18 mouse cellular contexts compared by ENCODE assay signal in the genomic region with DNA sequence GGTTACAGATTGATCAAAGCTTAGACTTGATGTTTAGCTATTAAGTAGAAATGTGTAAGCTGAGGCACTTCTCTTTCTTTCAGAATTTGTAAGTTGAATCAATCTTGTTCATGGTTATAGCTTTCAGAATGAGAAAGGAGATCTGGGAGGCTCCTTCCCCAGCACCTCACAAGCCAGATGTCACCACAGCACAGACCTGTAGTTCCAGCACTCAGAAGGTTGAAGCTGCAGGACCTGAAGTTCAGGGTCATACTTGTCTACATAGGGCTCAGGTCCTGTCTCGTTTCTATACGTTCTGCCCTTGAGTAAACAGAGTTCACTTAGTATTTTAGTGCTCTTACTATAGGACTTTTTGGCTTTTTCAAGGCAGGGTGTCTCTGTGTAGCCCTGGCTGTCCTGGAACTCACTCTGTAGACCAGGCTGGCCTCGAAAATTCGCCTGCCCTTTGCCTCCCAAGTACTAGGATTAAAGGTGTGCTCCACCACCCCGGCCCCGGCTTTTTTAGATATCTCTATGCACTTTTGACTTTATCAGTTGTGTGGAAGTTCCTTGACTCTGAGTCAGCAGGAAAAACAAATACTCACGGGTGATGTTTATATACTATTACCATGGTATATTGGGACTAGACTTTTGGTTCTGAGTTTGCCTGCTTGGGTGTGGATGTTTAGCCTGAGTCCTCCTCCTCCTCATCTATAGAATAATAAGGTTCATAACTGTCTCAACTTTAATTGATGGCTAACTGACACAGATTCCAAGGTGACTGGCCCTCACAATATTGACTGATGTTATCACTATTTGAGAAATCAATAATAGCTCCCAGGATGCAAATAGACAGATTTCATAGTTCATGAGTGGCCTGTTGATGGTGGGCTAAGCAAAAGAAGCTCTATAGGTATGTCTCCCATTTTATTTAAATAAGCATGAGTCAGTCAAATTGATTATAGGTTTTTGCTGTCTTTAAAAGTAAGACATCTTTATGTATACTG. TPM values are rescaled to one million over a fixed set of nuclear protein-coding genes. Genes with fewer than 3 reads are reported as not detected.
DNase-seq lines count a peak whose midpoint lies in the region; ATAC-seq and TF ChIP-seq lines count a peak whose summit lies in the region.
"Had no signal": no experiment of that assay in that cellular context is flagged by ENCODE, and none has a peak within 500 bp of the region (broad histone marks: within the 10 kb centered on the region; RNA-seq: fewer than 3 reads in every experiment).

No protein-coding gene starts in this region.

- no peaks in the 10 kb centered on the region; the same call in 1 of the 2 replicates for H3K36me3 ChIP-seq in lung, postnatal 0 days (ENCODE audit: insufficient read depth, low read length)
- H3K36me3 ChIP-seq in liver, embryonic 12.5 days, result peaks cover 13% of the 10 kb centered on the region; the same call in 1 of the 2 replicates
- H3K36me3 ChIP-seq in stomach, embryonic 14.5 days (ENCODE audit: control insufficient read depth, insufficient read depth, low read length), result peaks cover 7% of the 10 kb centered on the region; the same call in 1 of the 2 replicates
- peaks cover 3% of the 10 kb centered on the region; the same call in 1 of the 2 replicates for H3K36me3 ChIP-seq in hindbrain, postnatal 0 days (ENCODE audit: insufficient read depth, low read length)

- no peak for TF ChIP-seq EP300 in lung, postnatal 0 days (IDR thresholded peaks at IDR 0.05)

- WGBS in lung, postnatal 0 days, result 40% methylated on average over 7 of the region's 7 CpGs
- WGBS in liver, embryonic 12.5 days (ENCODE audit: insufficient replicate concordance), result 32% methylated on average over 7 of the region's 7 CpGs
- WGBS in stomach, embryonic 14.5 days, result 54% methylated on average over 7 of the region's 7 CpGs
- 94% methylated on average over 7 of the region's 7 CpGs for WGBS in hindbrain, postnatal 0 days

- no peak overlapping the region for H3K4me2 ChIP-seq in lung, postnatal 0 days (replicated peaks; ENCODE audit: low read depth, low read length)
- peak overlapping the region; percentile 52 for H3K4me2 ChIP-seq in liver, embryonic 12.5 days
- H3K4me2 ChIP-seq in stomach, embryonic 14.5 days (replicated peaks; ENCODE audit: low read depth, low read length), result no peak overlapping the region
- H3K4me2 ChIP-seq in hindbrain, postnatal 0 days (ENCODE audit: low read depth, low read length), result no peak overlapping the region
- H3K4me2 ChIP-seq: neural tube, embryonic 13.5 days had no signal

- peaks cover 3% of the 10 kb centered on the region; the same call in 1 of the 2 replicates for H3K4me1 ChIP-seq in lung, postnatal 0 days (ENCODE audit: insufficient read depth, low read depth, low read length)
- H3K4me1 ChIP-seq in liver, embryonic 12.5 days, result peaks cover 52% of the 10 kb centered on the region
- 0 out of 2 replicates have a peak, but pooled peaks cover 2% of the 10 kb centered on the region for H3K4me1 ChIP-seq in stomach, embryonic 14.5 days (ENCODE audit: control insufficient read depth, insufficient read depth, low read length)
- H3K4me1 ChIP-seq in hindbrain, postnatal 0 days (ENCODE audit: insufficient read depth, low read length), result no peaks in the 10 kb centered on the region
- H3K4me1 ChIP-seq: midbrain, embryonic 10.5 days; neural tube, embryonic 13.5 days had no signal

- no peak for TF ChIP-seq CTCF in lung, postnatal 0 days (IDR thresholded peaks at IDR 0.05)
- no peak for TF ChIP-seq CTCF in hindbrain, postnatal 0 days (IDR thresholded peaks at IDR 0.05; ENCODE audit: low read depth)

- no peak overlapping the region for H3K4me3 ChIP-seq in lung, postnatal 0 days (ENCODE audit: low read depth, low read length)
- H3K4me3 ChIP-seq in liver, embryonic 12.5 days, result peak overlapping the region; percentile 22
- no peak overlapping the region for H3K4me3 ChIP-seq in stomach, embryonic 14.5 days (ENCODE audit: low read depth, low read length)
- H3K4me3 ChIP-seq in hindbrain, postnatal 0 days (ENCODE audit: low read length), result no peak overlapping the region
- H3K4me3 ChIP-seq: midbrain, embryonic 10.5 days; neural tube, embryonic 13.5 days had no signal

- H3K9me3 ChIP-seq in lung, postnatal 0 days (ENCODE audit: low read length), result no peaks in the 10 kb centered on the region
- no peaks in the 10 kb centered on the region for H3K9me3 ChIP-seq in liver, embryonic 12.5 days (replicated peaks)
- H3K9me3 ChIP-seq in stomach, embryonic 14.5 days (ENCODE audit: control insufficient read depth, low read depth, low read length), result no peaks in the 10 kb centered on the region
- no peaks in the 10 kb centered on the region for H3K9me3 ChIP-seq in hindbrain, postnatal 0 days (ENCODE audit: low read length)
- H3K9me3 ChIP-seq: midbrain, embryonic 10.5 days; neural tube, embryonic 13.5 days had no signal

- no peak for ATAC-seq in lung, postnatal 0 days
- peak; percentile 71 for ATAC-seq in erythroid progenitor cell, adult 5-6 weeks (replicated peaks; ENCODE audit: low FRiP score, poor library complexity, severe bottlenecking)
- ATAC-seq in liver, embryonic 12.5 days, result peak; percentile 67
- peak; percentile 33; the same call in 1 of the 2 replicates for ATAC-seq in stomach, embryonic 14.5 days (ENCODE audit: insufficient number of reproducible peaks, insufficient read depth, low FRiP score, low read depth)
- ATAC-seq in hindbrain, postnatal 0 days, result no peak
- ATAC-seq: forebrain, embryonic 14.5 days; hindbrain, embryonic 16.5 days had no signal

- H3K27ac ChIP-seq in lung, postnatal 0 days (ENCODE audit: low read length), result peak overlapping the region; percentile 14; the same call in 1 of the 2 replicates
- H3K27ac ChIP-seq in liver, embryonic 12.5 days, result peak overlapping the region; percentile 94
- no peak overlapping the region for H3K27ac ChIP-seq in stomach, embryonic 14.5 days (ENCODE audit: low read length)
- no peak overlapping the region for H3K27ac ChIP-seq in hindbrain, postnatal 0 days
- H3K27ac ChIP-seq: midbrain, embryonic 10.5 days; neural tube, embryonic 13.5 days had no signal

- H3K27me3 ChIP-seq in lung, postnatal 0 days (replicated peaks; ENCODE audit: insufficient read depth, low read length), result no peaks in the 10 kb centered on the region
- no peaks in the 10 kb centered on the region for H3K27me3 ChIP-seq in liver, embryonic 12.5 days (replicated peaks)
- no peaks in the 10 kb centered on the region for H3K27me3 ChIP-seq in stomach, embryonic 14.5 days (ENCODE audit: control insufficient read depth, insufficient read depth, low read length)
- no peaks in the 10 kb centered on the region for H3K27me3 ChIP-seq in hindbrain, postnatal 0 days (ENCODE audit: insufficient read depth, low read length)
- H3K27me3 ChIP-seq: CH12.LX; neural tube, embryonic 13.5 days had no signal

- peak; percentile 12 for DNase-seq in lung, postnatal 0 days (ENCODE audit: low spot score)
- DNase-seq in lung, postnatal 4 days, result no peak
- no peak for DNase-seq in kidney, postnatal 14 days
- DNase-seq in hindbrain, postnatal 0 days (ENCODE audit: low spot score), result no peak
- DNase-seq in layer of hippocampus, postnatal 10 days (ENCODE audit: low spot score in 2 of 2), result no peak
- DNase-seq: adrenal gland, postnatal 10 days; cerebellum, adult 9-11 months; heart, postnatal 4 days; right cerebral cortex, postnatal 14 days; thymus, postnatal 36 days had no signal

- H3K9ac ChIP-seq in lung, postnatal 0 days (replicated peaks; ENCODE audit: low read depth), result no peak overlapping the region
- H3K9ac ChIP-seq in liver, embryonic 12.5 days, result peak overlapping the region; percentile 58
- no peak overlapping the region for H3K9ac ChIP-seq in stomach, embryonic 14.5 days (replicated peaks; ENCODE audit: low read depth, low read length)
- H3K9ac ChIP-seq in hindbrain, postnatal 0 days (replicated peaks; ENCODE audit: low read length), result no peak overlapping the region
- H3K9ac ChIP-seq: neural tube, embryonic 13.5 days had no signal

RNA-seq across cellular contexts. Expression of a gene that starts 19.7 kb away (rescaled TPM):
- 13.6 and 14.9 TPM in 2 replicates for polyA plus RNA-seq in lung, postnatal 0 days (2015; fragmentation: Nextera tagmentation; extraction: Ambion mirVana)
- 13.0 and 20.5 TPM in 2 replicates for total RNA-seq in erythroid progenitor cell, adult 5-6 weeks (2015; ENCODE audit: low replicate concordance)
- 13.9 and 16.8 TPM in 2 replicates for total RNA-seq in erythroid progenitor cell, adult 5-6 weeks (2017; ENCODE audit: low replicate concordance)
- 17.5 and 18.5 TPM in 2 replicates for polyA plus RNA-seq in liver, embryonic 12.5 days (2016; fragmentation: Nextera tagmentation; extraction: Ambion mirVana)
- polyA plus RNA-seq in stomach, embryonic 14.5 days (2014; fragmentation: Nextera tagmentation; extraction: Ambion mirVana), result 14.7 and 15.7 TPM in 2 replicates
- total RNA-seq in hindbrain, postnatal 0 days (2014; rRNA removed), result 12.5 and 17.1 TPM in 2 replicates
- polyA plus RNA-seq in hindbrain, postnatal 0 days (2015; fragmentation: Nextera tagmentation; extraction: Ambion mirVana), result 8.0 and 9.1 TPM in 2 replicates
- 10 to 100 TPM; 15.6 to 17.4 TPM for total RNA-seq in layer of hippocampus, postnatal 10 days (2021)

Comparison
In these comparisons a context has a peak if more than half of its experiments do, and no peak if none do; other contexts are left out.
1. ATAC-seq: peak in erythroid progenitor cell, adult 5-6 weeks (single experiment), liver, embryonic 12.5 days (single experiment) and stomach, embryonic 14.5 days (single experiment); none in lung, postnatal 0 days (single experiment) and hindbrain, postnatal 0 days (single experiment).
2. H3K27ac ChIP-seq: peak in lung, postnatal 0 days (single experiment) and liver, embryonic 12.5 days (single experiment); none in stomach, embryonic 14.5 days (single experiment) and hindbrain, postnatal 0 days (single experiment).